Mouse (Mus musculus) T-cell, adult 66 days (primary cell): ENCODE measurements around the gene AF067063. TPM values are rescaled to one million over a fixed set of nuclear protein-coding genes. Genes with fewer than 3 reads are reported as not detected.

Source experiments
- total RNA-seq, 2 experiments: library from RNA; stranded (reverse); gene quantifications; 3 replicates in 1 of 2; 4 replicates in 1 of 2; pipeline ENCODE4 v1.2.4; 2023

AF067063 gene
- total RNA-seq = not detected

DNA sequence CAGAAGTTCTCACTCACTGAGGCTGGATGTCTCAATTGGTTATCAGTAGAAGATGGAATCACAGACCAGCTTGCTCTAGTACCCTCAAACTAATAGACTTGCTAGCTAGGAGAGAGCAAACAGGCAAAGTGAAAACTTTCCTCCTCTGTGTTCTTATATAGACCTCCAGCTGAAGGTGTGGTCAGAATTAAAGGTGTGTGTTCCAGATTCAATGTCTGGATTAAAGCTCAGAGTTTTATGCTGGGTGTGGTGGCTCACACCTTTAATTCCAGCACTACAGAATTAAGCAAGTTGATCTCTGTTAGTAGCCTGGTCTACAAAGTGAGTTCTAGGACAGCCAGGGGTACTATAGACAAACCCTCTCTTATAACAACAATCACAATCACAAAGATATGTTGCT lies at the start of gene AF067063:
Gene AF067063 (minus strand): TSS at position 101 of the 400 bp plus-strand sequence.

DNA sequence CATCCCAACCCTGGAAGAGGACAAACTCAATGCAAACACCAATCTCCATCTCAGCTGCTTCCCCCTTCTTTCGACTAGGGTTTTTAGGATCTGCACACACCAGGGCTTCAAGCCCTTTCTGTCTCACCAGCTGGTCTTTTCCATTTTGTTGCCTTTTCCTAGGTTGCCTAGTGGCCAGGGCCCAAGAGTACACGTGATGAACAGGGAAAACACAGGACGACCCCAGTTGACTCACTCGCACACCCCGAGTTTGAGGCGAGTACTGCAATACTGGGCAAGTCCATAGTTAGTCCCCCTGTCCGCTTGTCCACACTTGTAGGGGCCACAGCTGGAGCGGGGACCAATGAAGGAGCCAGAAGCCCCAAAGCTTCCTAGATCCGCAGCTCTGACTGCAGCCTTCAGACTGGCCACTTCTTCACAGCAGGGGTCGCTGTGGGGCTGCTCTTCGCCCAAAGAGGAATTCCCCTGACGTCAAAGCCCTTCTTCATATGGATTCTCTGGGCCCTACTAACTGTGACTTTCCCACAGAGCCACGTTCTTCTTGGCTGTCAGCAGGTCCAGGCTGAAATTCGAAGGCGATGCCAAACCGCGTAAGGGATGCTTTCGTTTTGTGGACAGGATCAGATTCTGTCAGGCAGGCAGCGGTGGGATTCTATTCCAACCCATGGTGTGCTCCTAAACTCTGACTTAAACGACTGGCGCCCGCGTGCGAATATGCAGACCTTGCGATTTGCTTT lies 5.5 kb upstream of the AF067063 start, which contains the start of gene D13Ertd608e:
Gene D13Ertd608e (plus strand): TSS at position 687 of the 737 bp plus-strand sequence.

DNA sequence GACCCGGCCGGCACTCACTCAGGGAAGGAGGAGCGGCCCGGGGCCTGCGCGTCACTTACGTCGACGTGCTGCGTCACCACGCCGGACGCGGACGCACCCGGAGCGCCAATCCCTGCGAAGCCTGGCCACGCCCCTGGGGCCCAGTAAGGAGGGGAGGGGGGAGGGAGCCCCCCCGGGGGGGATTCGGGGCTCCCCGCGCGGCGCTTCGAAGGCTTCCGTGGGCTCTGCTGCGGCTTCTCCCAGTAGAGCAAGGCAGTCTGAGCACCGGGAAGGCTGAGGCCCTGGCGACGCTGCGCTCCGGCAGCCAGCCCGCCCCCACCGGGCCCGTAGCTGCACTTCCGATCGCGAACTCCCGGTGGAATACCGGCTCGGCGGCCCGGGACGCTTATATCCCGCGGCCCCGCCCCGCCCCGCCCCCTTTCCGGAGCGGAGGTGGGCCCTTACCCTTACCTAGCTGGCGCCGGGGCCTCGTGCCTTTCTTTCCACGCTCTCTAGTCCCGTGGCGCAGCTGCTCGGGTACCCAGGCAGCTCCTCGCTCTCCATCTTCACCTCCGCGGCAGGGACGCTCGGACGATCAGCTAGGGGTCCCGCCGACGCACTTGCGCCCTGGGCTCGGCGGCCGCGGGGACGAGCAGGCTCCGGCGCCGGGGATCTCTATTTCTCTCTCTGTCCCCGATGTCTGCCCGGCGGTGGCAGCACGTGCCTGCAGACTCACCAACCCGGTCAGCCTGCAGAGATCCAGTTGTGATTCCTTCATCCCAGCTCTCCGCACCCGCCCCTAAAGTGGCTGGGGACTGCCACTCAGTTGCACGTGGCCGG lies 39.0 kb downstream of the AF067063 start, which contains the start of gene Zfp131:
Gene Zfp131 (minus strand): TSS at position 129 of the 819 bp plus-strand sequence.

Other genes with a start within 250 kb of the AF067063 start
- gene Ccl28, start 206.4 kb downstream of the AF067063 start, total RNA-seq = under 1 TPM in 1 of 2 experiments, not detected in 1; 0.41 TPM
- gene Hmgcs1, start 139.8 kb downstream of the AF067063 start, total RNA-seq = 10 to 100 TPM; 44.1 to 46.9 TPM
- under 1 TPM; 0.73 to 0.95 TPM for gene Nim1k, start 74.3 kb downstream of the AF067063 start, total RNA-seq
- 10 to 100 TPM; 58.7 to 64.3 TPM for gene Zfp131, start 39.3 kb downstream of the AF067063 start, total RNA-seq
- gene D13Ertd608e, start 5.8 kb upstream of the AF067063 start, total RNA-seq = not detected
- gene Tcstv1, start 64.6 kb upstream of the AF067063 start, total RNA-seq = not detected
- gene Gm21761, start 99.1 kb upstream of the AF067063 start, total RNA-seq = not detected
- gene B020031M17Rik, start 120.6 kb upstream of the AF067063 start, total RNA-seq = not detected
- gene Gm36079, start 196.8 kb upstream of the AF067063 start, total RNA-seq = not detected
- under 1 TPM in 1 of 2 experiments, not detected in 1; 0.26 TPM for gene Gm21188, start 222.0 kb upstream of the AF067063 start, total RNA-seq